Mouse (Mus musculus) lung, adult 2 months (tissue): ENCODE measurements around the gene Ssh2.

Experiments
- CTCF ChIP-seq: fragments of 200-500 bp; IDR thresholded peaks from 2 replicates; pipeline ENCODE4 v1.5.1; 2011; ENCODE audit warnings: mild to moderate bottlenecking, low read length, control low read depth; ENCODE audit not compliant: insufficient read depth
- POLR2A ChIP-seq: fragments of 200-500 bp; IDR thresholded peaks from 2 replicates; pipeline ENCODE4 v1.6.1; 2011; ENCODE audit warnings: low read depth, mild to moderate bottlenecking, control low read depth, low read length, borderline replicate concordance; ENCODE audit errors: extremely low read depth

DNA sequence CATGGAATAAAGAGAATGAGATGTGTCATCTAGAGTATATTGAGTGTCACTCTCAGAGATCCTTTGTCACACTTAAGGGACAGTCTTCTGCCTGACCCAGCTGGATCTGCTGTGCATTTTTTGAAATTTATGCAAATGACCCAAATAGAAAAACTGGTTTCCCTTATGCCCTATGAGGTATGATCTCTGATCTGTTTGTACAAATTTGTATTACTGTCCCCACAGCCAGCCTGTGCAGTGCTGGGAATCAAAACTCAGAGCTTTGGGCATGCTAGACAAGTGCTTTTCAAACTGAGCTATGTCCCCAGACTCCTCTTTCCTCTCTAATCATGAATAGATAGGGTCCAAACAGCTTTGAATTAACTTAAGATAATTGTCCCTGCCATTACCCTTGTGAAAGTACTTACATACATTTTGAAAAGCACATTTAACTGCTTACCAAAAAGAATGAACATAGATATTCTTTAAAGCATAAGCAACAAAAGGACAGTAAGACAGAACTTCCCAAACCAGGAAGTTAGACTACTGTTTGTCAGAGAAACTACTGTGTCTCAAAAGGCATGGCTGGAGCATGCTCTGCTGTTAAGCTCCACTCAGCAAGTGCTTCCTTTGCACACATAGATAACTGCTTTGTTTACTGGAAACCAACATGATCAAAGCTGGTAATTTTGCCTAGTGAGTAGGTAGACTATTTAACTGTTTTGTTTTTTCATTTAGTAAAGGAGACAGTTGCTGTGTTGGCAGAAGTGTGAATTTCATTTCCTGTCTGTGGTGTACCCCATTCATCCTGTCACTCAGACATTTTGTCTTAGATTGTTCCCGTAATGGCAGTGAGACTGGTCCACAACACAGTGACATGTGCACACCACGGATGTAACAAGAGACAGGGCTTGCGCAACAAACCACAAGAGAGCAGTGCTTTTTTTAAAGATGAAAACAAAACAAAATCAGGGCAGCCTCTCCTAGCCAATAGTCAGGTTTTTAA is 169.9 kb downstream of the Ssh2 start:
- TF ChIP-seq CTCF (no peak), POLR2A (no peak)
